Mouse (Mus musculus): ENCODE measurements around the gene Gbf1.
"Not testable (repeated sequence)": the region's sequence is repeated elsewhere in the genome, so short reads cannot be mapped to it uniquely, and the experiment has no call there.

DNA sequence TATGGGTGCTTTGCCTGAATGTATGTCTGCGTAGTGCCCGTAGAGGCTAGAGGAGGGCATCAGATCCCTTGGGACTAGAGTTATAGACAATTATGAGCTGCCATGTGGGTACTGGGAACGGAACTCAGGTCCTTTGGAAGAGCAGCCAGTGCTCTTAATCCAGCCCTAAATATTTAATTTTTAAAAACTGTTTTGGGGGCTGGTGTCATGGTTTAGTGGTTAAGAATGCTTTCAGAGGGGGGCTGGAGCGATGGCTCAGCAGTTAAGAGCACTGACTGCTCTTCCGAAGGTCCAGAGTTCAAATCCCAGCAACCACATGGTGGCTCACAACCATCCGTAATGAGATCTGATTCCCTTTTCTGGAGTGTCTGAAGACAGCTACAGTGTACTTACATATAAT, 22.6 kb upstream of the Gbf1 start:
- not testable (repeated sequence) for TF ChIP-seq CTCF (IDR thresholded peaks at IDR 0.05; ENCODE audit: insufficient read depth, low read length); POLR2A (IDR thresholded peaks at IDR 0.05; ENCODE audit: borderline replicate concordance, extremely low read depth, low read depth, low read length)
